Mouse (Mus musculus) testis, adult 2 months (tissue): Measurements from ENCODE around the gene Map3k11. TPM values are rescaled to one million over a fixed set of nuclear protein-coding genes. Genes with fewer than 3 reads are reported as not detected.
"Not testable (repeated sequence)": the region's sequence is repeated elsewhere in the genome, so short reads cannot be mapped to it uniquely, and the experiment has no call there.

Source experiments
- H3K27ac ChIP-seq: fragments of 200-500 bp; 2 replicates; pipeline ENCODE4 v1.5.1; 2012; ENCODE audit warnings: low read depth, low read length; ENCODE audit not compliant: control insufficient read depth, insufficient read depth
- H3K27me3 ChIP-seq: fragments of 200-500 bp; 2 replicates; pipeline ENCODE4 v1.6.1; 2012; ENCODE audit warnings: mild to moderate bottlenecking, low read length, moderate library complexity; ENCODE audit not compliant: control insufficient read depth, insufficient read depth
- H3K36me3 ChIP-seq: fragments of 200-500 bp; 2 replicates; pipeline ENCODE4 v1.6.1; 2012; ENCODE audit warnings: mild to moderate bottlenecking, low read length; ENCODE audit not compliant: control insufficient read depth, insufficient read depth
- H3K4me1 ChIP-seq: fragments of 200-500 bp; 2 replicates; pipeline ENCODE4 v1.6.1; 2012; ENCODE audit warnings: low read length; ENCODE audit not compliant: control insufficient read depth, insufficient read depth
- H3K4me3 ChIP-seq: fragments of 200-500 bp; 2 replicates; pipeline ENCODE4 v1.5.1; 2012; ENCODE audit warnings: low read depth, mild to moderate bottlenecking, low read length, moderate library complexity, mixed read lengths; ENCODE audit not compliant: control insufficient read depth
- CTCF ChIP-seq: fragments of 200-500 bp; IDR thresholded peaks from 2 replicates; pipeline ENCODE4 v1.5.1; 2012; ENCODE audit warnings: low read depth, mild to moderate bottlenecking, inconsistent platforms, low read length, moderate library complexity; ENCODE audit not compliant: control insufficient read depth, insufficient read depth, insufficient replicate concordance
- POLR2A ChIP-seq: fragments of 200-500 bp; IDR thresholded peaks from 2 replicates; pipeline ENCODE4 v1.6.1; 2012; ENCODE audit warnings: low read depth, mild to moderate bottlenecking, inconsistent platforms, low read length, moderate library complexity; ENCODE audit not compliant: control insufficient read depth
- polyA plus RNA-seq: library from polyadenylated mRNA; depleted of rRNA; stranded (reverse); fragments of >200 nt; gene quantifications from 2 replicates; pipeline ENCODE4 v1.2.3, GENCODE M21; 2012

Gene Map3k11
- polyA plus RNA-seq, 1 experiment: 24.6 TPM

DNA sequence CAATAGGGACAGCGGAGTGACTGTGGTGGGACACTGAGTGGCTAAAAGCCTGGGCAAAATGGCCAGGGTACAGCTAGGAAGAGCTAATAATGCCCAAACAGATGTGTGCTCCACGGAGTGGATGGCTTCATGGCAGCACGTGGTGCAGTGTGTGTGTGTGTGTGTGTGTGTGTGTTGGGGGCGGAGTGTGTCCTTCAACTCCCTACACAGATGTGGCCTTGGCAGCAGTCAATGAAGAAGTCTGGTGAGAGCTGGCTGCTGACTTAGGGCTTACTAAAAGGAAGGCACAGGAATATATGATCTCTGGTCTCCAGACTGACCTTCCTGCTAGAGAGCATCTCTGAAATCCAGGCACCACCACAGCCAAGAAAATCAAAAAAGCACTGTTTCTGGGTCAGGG, 20.2 kb upstream of the Map3k11 start:
- H3K36me3 ChIP-seq: peaks cover 4% of the 10 kb centered on the region
- no peaks in the 10 kb centered on the region for H3K27me3 ChIP-seq
- no peak for TF ChIP-seq CTCF
- no peak for TF ChIP-seq POLR2A
- H3K4me1 ChIP-seq: peaks cover 5% of the 10 kb centered on the region; the same call in 1 of the 2 replicates
- H3K27ac ChIP-seq: no peak overlapping the region
- H3K4me3 ChIP-seq: no peak overlapping the region

DNA sequence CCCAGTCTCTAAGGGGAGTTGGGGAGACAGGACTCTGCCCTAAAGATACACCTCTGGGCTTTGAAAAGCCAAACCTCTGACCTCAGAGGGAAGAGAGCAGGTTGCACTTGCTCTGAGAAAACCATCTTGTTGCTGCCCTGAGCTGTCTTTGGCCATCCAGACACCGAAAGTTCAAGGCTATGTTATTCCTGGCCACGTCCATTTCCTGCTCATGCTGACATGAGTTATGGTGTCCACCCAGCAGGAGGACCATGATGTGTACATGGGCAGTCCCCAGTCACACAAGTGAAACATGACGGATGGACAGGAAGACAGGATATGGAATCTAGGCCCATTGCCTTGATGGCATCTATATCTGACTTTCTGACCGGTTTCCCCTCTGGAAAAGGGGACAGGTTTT, 8.1 kb upstream of the Map3k11 start:
- Histone ChIP-seq H3K27me3 (no peaks in the 10 kb centered on the region), H3K4me3 (no peak overlapping the region), H3K36me3 (peaks cover 10% of the 10 kb centered on the region), H3K27ac (no peak overlapping the region), H3K4me1 (no peaks in the 10 kb centered on the region)
- TF ChIP-seq CTCF: no peak
- TF ChIP-seq POLR2A: no peak

DNA sequence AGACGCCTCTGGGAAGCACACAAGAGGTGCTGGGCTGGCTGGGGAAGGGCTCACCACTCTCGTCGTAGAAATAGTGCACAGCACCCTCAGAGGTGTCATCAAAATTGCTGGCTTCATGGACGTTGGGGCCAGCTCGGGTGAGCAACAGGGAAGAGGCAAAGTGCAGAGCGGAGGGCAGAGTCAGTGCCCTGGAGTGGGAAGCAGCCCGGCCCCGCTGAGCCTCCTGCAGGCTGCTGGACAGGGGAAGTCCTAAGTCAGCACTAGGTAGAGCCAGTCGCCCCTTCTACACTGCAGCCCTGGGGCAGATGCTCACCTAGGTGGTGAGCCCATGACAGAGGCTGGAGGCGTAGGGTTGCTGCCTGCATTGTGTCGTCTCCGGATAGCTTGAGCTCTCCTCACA, 4.3 kb upstream of the Map3k11 start:
- no peak overlapping the region for H3K4me3 ChIP-seq
- H3K27ac ChIP-seq: no peak overlapping the region
- TF ChIP-seq POLR2A (no peak), CTCF (no peak)
- peaks cover 3% of the 10 kb centered on the region for H3K4me1 ChIP-seq
- peaks cover 3% of the 10 kb centered on the region for H3K36me3 ChIP-seq
- H3K27me3 ChIP-seq: no peaks in the 10 kb centered on the region

DNA sequence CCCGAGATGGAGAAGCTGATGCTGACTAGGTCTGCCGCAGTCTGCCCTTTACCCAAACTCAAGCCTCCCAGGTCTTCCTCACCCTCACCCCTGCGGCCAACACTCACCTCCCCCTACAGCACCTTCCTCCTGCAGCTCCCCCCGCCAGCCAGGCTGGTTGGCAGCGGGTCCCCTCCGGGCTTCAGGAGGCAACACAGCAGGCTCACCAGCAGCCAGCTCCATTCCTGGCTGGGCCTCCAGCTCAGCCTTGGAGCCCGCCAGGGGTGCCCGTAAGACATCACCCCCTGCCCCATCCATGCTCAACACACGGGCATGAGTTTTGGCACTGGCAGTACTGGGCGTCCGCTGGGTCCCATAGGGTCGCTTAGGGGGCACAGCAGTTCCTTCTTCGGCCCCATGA, 3.6 kb upstream of the Map3k11 start:
- Histone ChIP-seq H3K36me3 (peaks cover 2% of the 10 kb centered on the region), H3K4me1 (peaks cover 8% of the 10 kb centered on the region), H3K4me3 (no peak overlapping the region), H3K27me3 (no peaks in the 10 kb centered on the region), H3K27ac (no peak overlapping the region)
- no peak for TF ChIP-seq POLR2A
- no peak for TF ChIP-seq CTCF

DNA sequence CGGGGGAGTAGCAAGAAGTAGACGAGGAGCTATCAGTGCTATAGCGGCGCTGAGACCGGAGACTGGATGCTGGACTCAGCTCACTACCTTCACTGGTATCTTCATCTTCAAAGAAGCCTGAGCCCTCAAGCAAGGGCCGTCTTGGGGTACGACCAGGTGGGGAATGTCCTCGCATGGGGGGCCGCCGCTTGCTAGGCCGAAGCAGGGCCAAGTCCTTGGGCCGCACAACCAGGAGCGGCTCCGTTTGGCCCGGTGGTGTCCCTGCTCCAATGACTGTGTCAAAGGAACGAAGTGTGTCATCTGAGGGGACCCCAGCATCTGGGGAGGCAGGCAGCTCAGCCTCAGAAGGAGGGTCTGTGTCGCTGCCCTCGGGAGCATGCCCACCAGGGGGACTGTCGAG, 3.1 kb upstream of the Map3k11 start:
- H3K4me3 ChIP-seq: no peak overlapping the region
- H3K27ac ChIP-seq: no peak overlapping the region
- TF ChIP-seq POLR2A (no peak), CTCF (no peak)
- no peaks in the 10 kb centered on the region; the same call in none of the 2 replicates for H3K36me3 ChIP-seq
- H3K27me3 ChIP-seq: no peaks in the 10 kb centered on the region
- peaks cover 12% of the 10 kb centered on the region for H3K4me1 ChIP-seq

DNA sequence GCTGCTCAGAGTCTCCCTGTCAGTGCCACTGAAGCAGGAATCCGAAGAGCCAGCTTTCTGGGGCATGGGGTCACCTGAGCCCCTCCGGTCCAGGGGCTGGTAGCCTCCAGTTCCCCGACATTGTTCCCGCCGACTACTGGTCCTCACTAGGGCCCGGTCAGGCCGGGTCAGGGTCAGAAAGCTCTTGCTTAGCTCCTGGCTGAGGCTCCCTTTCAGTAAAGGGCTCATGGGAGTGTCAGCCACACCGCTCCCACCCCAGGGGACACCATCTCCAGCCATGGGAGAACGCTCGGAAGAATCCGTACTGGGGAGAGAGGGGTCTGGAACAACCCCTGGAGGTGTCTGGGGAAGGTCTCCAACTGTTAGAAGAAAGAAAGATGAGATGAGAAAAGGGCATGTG, 2.7 kb upstream of the Map3k11 start:
- Histone ChIP-seq H3K36me3 (no peaks in the 10 kb centered on the region; the same call in none of the 2 replicates), H3K4me1 (peaks cover 16% of the 10 kb centered on the region), H3K4me3 (no peak overlapping the region), H3K27ac (no peak overlapping the region), H3K27me3 (no peaks in the 10 kb centered on the region)
- TF ChIP-seq CTCF (no peak), POLR2A (no peak)

DNA sequence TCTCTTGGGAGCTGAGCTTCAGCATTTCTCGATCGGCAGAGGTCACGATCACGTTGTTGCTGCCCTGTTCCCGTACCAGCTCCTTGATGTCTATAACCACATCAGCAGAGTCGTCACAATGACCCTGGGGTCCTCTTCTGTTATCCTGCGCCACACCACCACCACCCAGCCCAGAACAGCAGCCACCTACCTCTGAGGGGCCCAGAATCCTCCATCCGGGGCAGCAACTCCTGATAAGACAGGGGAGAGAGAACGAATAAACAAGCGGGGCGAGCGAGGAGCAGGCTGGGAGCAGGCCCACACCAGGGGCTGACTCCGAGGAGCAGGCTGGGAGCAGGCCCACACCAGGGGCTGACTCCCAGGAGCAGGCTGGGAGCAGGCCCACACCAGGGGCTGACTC, 2.1 kb upstream of the Map3k11 start:
- Histone ChIP-seq H3K4me1 (peaks cover 17% of the 10 kb centered on the region), H3K36me3 (no peaks in the 10 kb centered on the region; the same call in none of the 2 replicates), H3K27ac (no peak overlapping the region), H3K27me3 (no peaks in the 10 kb centered on the region), H3K4me3 (no peak overlapping the region)
- TF ChIP-seq CTCF (no peak), POLR2A (no peak)

DNA sequence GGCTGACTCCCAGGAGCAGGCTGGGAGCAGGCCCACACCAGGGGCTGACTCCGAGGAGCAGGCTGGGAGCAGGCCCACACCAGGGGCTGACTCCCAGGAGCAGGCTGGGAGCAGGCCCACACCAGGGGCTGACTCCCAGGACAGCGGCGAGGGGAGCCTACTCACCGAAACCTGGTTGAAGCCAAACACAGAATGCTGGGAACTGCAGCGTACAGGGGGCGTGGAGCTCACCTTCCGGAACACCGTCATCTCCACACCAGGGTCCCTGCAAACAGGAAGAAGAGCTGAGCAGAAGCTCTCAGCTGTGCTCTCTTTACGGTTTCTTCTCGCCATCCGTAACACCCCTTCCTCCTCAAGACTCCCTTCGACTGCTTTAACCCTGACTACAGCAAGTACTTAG, 1.6 kb upstream of the Map3k11 start:
- not testable (repeated sequence) for H3K4me3 ChIP-seq, H3K27me3 ChIP-seq, H3K27ac ChIP-seq, H3K36me3 ChIP-seq
- H3K4me1 ChIP-seq: peaks cover 17% of the 10 kb centered on the region
